Mouse (Mus musculus) kidney, postnatal 0 days (tissue): ENCODE measurements around the gene Fam186a. TPM values are rescaled to one million over a fixed set of nuclear protein-coding genes. Genes with fewer than 3 reads are reported as not detected.
A peak's percentile ranks its signal among the peaks of the same experiment; 100 is the strongest.
"Not testable (repeated sequence)": the region's sequence is repeated elsewhere in the genome, so short reads cannot be mapped to it uniquely, and the experiment has no call there.

ENCODE experiments used
- ATAC-seq: fragments of 200-750 bp; cut with Nextera tagmentation; replicated peaks from 2 replicates; pipeline ENCODE4 v1.8.0; 2017; ENCODE audit warnings: low read depth, moderate number of reproducible peaks, moderate TSS enrichment, moderate library complexity; ENCODE audit not compliant: low FRiP score
- DNase-seq: peaks from one replicate; pipeline ENCODE4 v3.0.0-alpha.2; 2016; ENCODE audit warnings: low spot score
- H3K27ac ChIP-seq: fragments of 300-500 bp; sonication (generic); 2 replicates; pipeline ENCODE4 v1.5.1; 2014; ENCODE audit warnings: mild to moderate bottlenecking
- H3K27me3 ChIP-seq: fragments of 300-500 bp; sonication (generic); 2 replicates; pipeline ENCODE4 v1.6.1; 2014; ENCODE audit warnings: low read length, mixed read lengths; ENCODE audit not compliant: insufficient read depth
- H3K36me3 ChIP-seq: fragments of 300-500 bp; sonication (generic); 2 replicates; pipeline ENCODE4 v1.6.1; 2014; ENCODE audit warnings: low read length, mixed read lengths; ENCODE audit not compliant: insufficient read depth
- H3K4me1 ChIP-seq: fragments of 300-500 bp; sonication (generic); replicated peaks from 2 replicates; pipeline ENCODE4 v1.6.1; 2014; ENCODE audit warnings: antibody characterized with exemption, low read length, mixed read lengths; ENCODE audit not compliant: insufficient read depth
- H3K4me2 ChIP-seq: fragments of 300-500 bp; sonication (generic); 2 replicates; pipeline ENCODE4 v1.6.1; 2014; ENCODE audit warnings: mild to moderate bottlenecking, low read length, moderate library complexity, mixed read lengths
- H3K4me3 ChIP-seq: fragments of 300-500 bp; sonication (generic); replicated peaks from 2 replicates; pipeline ENCODE4 v1.5.1; 2014; ENCODE audit warnings: low read depth, low read length
- H3K9ac ChIP-seq: fragments of 300-500 bp; sonication (generic); 2 replicates; pipeline ENCODE4 v1.6.1; 2014; ENCODE audit warnings: low read depth, low read length
- H3K9me3 ChIP-seq: fragments of 300-500 bp; sonication (generic); replicated peaks from 2 replicates; pipeline ENCODE4 v1.6.1; 2016; ENCODE audit warnings: low read length, inconsistent platforms, mixed read lengths
- CTCF ChIP-seq: IDR thresholded peaks from 2 replicates; pipeline ENCODE4 v1.5.1; 2016; ENCODE audit warnings: antibody characterized with exemption, low read depth, mild to moderate bottlenecking, moderate library complexity
- WGBS: fragments of 180-500 bp; shearing (Covaris S2); extraction: QIAGEN DNeasy Blood & Tissue Kit; methylation state at CpG from one replicate; pipeline ENCODE4 v1.1.7; 2014; 5-methylcytosine and 5-hydroxymethylcytosine counted together
- polyA plus RNA-seq: library from polyadenylated mRNA; unstranded; fragments of >200 nt; fragmentation: Nextera tagmentation; extraction: Ambion mirVana; gene quantifications from 2 replicates; pipeline ENCODE4 v1.2.1, GENCODE M21; 2015

Fam186a gene
- polyA plus RNA-seq, 1 experiment from 2014 or later = not detected

GRCm38 (mm10) chr15:99979715-99980114, 12.9 kb upstream of the Fam186a start:
- no peak overlapping the region for H3K4me3 ChIP-seq
- no peak overlapping the region for H3K4me2 ChIP-seq
- no peak overlapping the region for H3K27ac ChIP-seq
- H3K27me3 ChIP-seq = no peaks in the 10 kb centered on the region
- DNase-seq (no peak), ATAC-seq (no peak)
- no peak overlapping the region for H3K9ac ChIP-seq
- no peaks in the 10 kb centered on the region for H3K36me3 ChIP-seq
- TF ChIP-seq CTCF = no peak
- H3K9me3 ChIP-seq = no peaks in the 10 kb centered on the region
- no peaks in the 10 kb centered on the region for H3K4me1 ChIP-seq
- 72% methylated on average over 2 of the region's 2 CpGs for WGBS

- Histone ChIP-seq H3K27me3 (no peaks in the 10 kb centered on the region), H3K27ac (no peak overlapping the region), H3K4me2 (no peak overlapping the region), H3K9me3 (no peaks in the 10 kb centered on the region), H3K4me1 (no peaks in the 10 kb centered on the region), H3K4me3 (no peak overlapping the region), H3K9ac (no peak overlapping the region), H3K36me3 (no peaks in the 10 kb centered on the region)
- TF ChIP-seq CTCF = no peak
- ATAC-seq (no peak), DNase-seq (no peak)
- WGBS = 76% methylated on average over 1 of the region's 1 CpGs
Observed at GRCm38 (mm10) chr15:99979266-99979665, 12.4 kb upstream of the Fam186a start.

- H3K9ac ChIP-seq, ATAC-seq, H3K9me3 ChIP-seq, H3K27me3 ChIP-seq, H3K36me3 ChIP-seq, H3K4me3 ChIP-seq, H3K4me2 ChIP-seq, DNase-seq, H3K27ac ChIP-seq, H3K4me1 ChIP-seq: not testable (repeated sequence)
- WGBS = 79% methylated on average over 2 of the region's 2 CpGs
Observed at GRCm38 (mm10) chr15:99976121-99976520, 9.3 kb upstream of the Fam186a start.

- 70% methylated on average over 2 of the region's 2 CpGs for WGBS
- Histone ChIP-seq H3K9me3 (no peaks in the 10 kb centered on the region), H3K27me3 (no peaks in the 10 kb centered on the region), H3K4me1 (no peaks in the 10 kb centered on the region), H3K4me2 (0 out of 2 replicates have a peak overlapping the region, but pooled peaks have one; percentile 61), H3K4me3 (no peak overlapping the region), H3K27ac (no peak overlapping the region), H3K36me3 (no peaks in the 10 kb centered on the region), H3K9ac (no peak overlapping the region)
- ATAC-seq (no peak), DNase-seq (no peak)
- no peak for TF ChIP-seq CTCF
Observed at GRCm38 (mm10) chr15:99974476-99975220, 7.8 kb upstream of the Fam186a start.

- Histone ChIP-seq H3K4me2 (peak overlapping the region; percentile 61), H3K27me3 (no peaks in the 10 kb centered on the region), H3K4me3 (peak overlapping the region; percentile 73), H3K9ac (peak overlapping the region; percentile 85), H3K9me3 (no peaks in the 10 kb centered on the region), H3K27ac (peak overlapping the region; percentile 97), H3K4me1 (no peaks in the 10 kb centered on the region), H3K36me3 (no peaks in the 10 kb centered on the region)
- WGBS = under 1% methylated on average over 83 of the region's 84 CpGs
- ATAC-seq (peak; percentile 86), DNase-seq (peak; percentile 84)
- no peak for TF ChIP-seq CTCF
Observed at GRCm38 (mm10) chr15:99972989-99973911, 6.4 kb upstream of the Fam186a start.

GRCm38 (mm10) chr15:99972361-99972988, 5.6 kb upstream of the Fam186a start:
- Histone ChIP-seq H3K4me2 (peak overlapping the region; percentile 61), H3K9me3 (no peaks in the 10 kb centered on the region), H3K9ac (peak overlapping the region; percentile 85), H3K27ac (peak overlapping the region; percentile 97), H3K4me1 (no peaks in the 10 kb centered on the region), H3K4me3 (peak overlapping the region; percentile 73), H3K27me3 (no peaks in the 10 kb centered on the region), H3K36me3 (no peaks in the 10 kb centered on the region)
- no peak for TF ChIP-seq CTCF
- DNase-seq = peak; percentile 99
- under 1% methylated on average over 45 of the region's 50 CpGs for WGBS
- ATAC-seq = peak; percentile 96
